Mouse (Mus musculus) adrenal gland, adult (tissue): Measurements from ENCODE around the gene Rgl2.

Experiments used
- DNase-seq, 2 experiments: peaks; one replicate each; pipeline ENCODE4 v3.0.0; 2022 to 2023; ENCODE audit warnings: low spot score in 1 of 2; ENCODE audit not compliant: inconsistent age in 2 of 2

Gene Rgl2

DNA sequence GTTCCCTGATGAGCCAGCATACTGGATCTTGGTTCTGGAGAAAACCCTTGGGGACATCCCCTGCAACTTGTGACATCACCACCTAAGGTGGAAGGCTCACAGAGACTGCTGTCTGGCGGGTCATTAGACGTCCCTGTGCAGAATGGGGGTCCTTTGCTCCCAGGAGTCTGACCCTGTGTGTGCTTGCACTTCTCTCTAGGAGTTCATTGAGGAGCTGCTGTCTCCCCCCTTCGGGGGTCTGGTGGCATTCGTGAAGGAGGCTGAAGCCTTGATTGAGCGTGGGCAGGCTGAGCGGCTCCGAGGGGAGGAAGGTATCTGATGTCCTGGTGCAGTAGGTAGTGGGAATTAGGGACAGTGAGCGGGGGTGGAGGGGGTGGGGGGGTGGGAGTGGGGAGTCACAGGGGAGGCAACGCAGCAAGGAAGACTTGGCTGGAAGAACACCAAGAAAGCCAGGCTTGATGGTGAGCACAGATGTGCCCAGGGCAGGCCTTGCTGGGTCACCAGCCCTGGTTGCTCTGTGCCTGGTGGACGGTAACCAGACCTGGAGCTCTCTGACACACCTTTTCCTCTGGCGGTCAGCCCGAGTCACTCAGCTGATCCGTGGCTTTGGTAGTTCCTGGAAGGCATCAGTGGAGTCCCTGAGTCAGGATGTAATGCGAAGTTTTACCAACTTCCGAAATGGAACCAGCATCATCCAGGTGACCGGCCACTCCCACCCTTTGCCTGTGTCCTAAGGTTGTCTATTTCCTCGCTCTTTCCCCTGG, 35.9 kb downstream of the Rgl2 start:
- DNase-seq = peak in 1 of 2 experiments; percentile 33

DNA sequence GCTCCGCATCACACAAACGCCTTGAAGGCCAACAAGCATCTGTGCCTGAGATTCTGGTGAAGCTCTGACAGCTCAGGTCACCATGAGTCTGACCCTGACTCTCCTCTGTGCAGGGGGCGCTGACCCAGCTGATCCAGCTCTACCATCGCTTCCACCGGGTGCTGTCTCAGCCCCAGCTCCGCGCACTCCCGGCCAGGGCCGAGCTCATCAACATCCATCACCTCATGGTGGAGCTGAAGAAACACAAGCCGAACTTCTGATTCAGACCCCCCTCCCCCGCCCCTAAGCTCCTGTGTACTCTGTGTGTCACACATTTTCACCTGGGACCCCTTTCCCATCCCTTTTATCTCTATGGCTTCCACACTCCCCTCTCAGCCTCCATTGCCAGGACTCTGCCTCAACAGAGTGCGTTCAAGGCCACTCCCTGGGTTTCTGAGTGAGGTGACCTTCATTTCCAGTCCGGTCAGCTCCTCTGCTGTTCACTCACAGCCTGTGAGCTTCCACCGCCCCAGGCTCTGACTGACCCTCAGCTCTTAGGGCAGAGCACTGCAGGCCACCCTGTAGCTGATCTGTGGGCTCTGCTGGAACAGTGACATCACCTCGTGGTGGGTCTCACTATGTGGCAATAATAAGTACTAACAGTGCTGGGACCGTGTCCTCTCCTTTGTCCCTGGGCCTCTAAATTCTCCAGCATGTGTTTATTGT, 36.7 kb downstream of the Rgl2 start:
- DNase-seq = peak; percentile 74 to 82

DNA sequence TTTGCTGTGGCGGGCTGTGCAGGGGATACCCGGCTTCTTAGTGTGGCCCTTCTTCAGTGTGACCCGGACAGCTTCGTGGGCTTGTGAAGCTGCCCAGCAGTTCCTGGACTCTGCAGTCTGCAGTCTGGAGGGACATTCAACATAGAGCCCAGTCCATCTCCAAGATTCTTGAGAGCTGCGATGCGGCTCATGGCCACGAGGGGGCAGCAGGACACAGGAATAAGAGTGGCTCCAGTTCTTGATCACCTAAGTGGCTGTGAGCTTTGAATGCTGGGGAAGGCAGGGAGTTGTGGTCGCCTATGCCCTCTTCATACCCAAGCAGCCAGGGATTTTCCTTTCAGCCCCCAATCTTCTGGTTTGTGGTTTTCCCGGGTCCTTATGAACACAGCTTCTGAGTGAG, 39.1 kb downstream of the Rgl2 start:
- peak; percentile 72 to 92 for DNase-seq

DNA sequence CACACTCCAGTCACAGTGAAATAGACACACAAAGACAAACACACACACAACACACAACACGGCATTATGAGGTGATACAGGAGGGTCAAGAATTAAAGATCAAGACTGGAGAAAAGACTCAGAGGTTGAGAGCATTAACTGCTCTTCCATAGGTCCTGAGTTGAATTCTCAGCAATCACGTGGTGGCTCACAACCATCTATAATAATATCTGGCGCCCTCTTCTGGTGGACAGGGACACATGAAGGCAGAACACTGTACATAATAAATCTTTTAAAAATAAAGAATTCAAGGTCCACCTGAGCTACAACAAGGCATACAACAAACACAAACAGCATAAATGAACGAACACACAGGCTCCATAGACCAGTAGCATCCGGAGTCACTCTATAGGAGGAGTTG, 39.6 kb downstream of the Rgl2 start:
- DNase-seq = peak in 1 of 2 experiments; percentile 67

DNA sequence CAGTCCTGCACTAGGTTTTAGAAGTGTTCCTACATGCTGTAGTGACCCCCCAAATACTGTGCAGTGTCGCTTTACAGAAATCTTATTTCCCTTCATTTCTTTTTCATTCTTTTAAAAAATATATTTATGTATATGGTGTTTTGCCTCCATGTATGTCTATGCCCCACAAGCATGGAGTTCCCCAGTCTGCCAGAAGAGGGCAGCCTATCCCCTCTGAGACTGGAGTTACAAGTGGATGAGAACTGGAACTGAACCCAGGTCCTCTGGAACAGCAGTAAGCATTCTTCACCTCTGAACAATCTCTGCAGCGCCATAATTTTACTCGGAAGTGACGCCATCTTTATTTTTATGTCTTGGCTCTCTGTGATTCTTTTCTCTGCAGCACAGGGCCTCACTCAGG, 40.1 kb downstream of the Rgl2 start:
- DNase-seq = no peak

DNA sequence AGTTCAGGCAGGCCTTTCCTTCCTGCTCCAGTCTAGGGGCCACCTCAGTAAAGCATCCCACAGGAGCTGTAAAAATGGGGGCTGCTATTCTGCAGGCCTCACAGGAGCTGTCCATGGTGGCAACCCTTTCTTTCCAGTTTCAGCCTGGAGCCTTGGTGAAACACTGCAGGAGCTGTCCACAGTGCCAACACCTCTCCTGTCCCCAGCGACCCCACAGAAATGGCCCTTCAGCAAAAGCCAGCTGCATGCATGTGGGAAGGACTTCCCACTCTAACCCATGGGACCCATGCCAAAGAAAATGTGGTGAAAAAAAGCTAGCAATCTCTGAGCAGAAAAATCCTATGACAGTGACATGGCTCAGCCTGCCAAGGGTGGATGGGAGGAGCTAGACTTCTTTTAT, 43.3 kb downstream of the Rgl2 start:
- DNase-seq = peak in 1 of 2 experiments; percentile 38

DNA sequence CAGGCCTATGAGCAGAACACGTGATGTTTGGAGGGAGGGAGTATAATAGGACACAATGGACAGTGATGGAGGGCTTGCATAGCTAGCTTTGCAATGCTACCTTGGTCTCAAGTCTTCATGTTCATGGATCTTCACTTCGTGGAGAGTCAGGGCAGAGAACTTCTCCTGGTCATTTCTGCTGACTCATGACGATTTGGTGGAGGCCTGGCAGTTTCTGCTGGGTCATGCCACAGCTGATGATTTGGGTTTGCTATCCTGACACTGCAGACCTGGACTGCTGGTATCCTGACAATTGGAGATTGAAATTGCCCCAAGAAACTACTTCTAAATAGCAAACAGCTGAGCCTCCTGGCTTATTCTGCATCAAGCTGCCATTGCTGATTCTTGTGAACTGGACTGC, 44.2 kb downstream of the Rgl2 start:
- DNase-seq = no peak

DNA sequence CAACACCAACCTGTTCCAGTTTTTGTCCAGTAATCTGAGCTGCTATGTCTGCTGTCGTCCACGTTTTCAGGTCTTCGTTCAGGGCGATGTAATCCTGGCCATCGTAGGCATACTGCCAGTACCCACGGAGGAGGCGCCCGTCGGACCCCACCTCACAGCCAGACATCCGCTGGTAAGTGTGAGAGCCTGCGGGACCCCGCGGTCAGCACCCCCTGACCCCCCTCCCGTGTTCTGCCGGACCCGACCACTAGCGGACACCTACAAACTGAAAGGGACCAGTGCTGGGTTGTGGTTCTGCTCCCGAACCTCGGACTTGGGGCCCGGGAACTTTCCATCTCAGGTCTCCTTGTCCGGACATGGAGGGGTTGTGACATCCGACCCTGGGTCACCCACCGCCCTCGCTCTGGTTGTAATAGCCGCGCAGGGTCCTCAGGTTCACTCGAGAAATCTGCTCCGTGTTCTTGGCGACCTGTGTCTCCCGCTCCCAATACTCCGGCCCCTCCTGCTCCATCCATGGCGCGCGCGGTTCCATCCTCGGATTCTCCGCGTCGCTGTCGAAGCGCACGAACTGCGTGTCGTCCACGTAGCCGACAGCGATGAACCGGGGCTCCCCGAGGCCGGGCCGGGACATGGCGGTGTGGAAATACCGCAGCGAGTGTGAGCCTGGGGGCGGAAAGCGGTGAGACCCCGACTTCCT, 48.7 kb downstream of the Rgl2 start:
- peak in 1 of 2 experiments; percentile 24 for DNase-seq

DNA sequence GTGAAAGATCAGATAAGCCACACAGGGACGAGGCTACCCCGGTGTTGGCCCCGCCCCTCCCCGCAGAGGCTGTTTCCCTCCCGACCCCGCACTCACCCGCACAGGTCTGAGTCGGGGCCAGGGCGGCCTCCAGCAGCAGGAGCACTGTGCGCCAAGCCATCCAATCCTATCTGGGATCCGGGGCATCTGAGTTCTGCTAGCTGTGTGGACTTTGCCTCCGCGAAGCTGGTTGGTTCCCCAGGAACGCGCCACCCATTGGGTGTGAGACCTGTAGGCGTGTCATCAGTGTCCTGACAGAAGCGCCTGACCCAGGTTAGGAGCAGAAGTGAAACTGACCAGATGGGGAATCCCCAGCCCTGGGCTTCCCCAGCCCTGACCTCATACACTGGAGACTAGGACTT, 49.3 kb downstream of the Rgl2 start:
- DNase-seq = peak; percentile 91 to 95

DNA sequence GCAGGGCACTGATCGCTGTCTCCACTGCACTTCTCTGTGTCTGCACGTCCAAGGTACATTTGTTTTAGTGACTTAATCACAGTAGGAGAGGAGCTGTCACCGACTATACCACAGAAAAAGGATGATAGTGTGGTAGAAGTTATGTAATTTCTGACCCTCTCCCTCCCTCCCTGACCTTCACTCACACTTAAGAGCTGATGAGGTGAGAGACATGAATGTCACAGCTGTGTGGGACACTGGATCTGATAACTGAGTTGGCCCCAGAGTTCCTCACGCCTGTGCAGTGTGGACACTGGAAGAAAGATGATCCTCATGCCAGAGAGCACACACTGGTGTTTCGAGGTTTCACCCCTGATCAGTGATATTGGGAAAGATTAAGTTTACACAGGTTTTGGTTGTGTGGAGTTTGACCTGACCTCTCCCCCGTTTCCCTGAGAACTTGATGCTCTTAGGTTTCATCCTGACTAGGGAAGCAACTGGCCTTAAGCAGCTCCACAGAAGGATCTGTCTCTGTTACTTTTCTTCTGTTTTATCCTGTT, 50.2 kb downstream of the Rgl2 start:
- DNase-seq = peak in 1 of 2 experiments; percentile 23

DNA sequence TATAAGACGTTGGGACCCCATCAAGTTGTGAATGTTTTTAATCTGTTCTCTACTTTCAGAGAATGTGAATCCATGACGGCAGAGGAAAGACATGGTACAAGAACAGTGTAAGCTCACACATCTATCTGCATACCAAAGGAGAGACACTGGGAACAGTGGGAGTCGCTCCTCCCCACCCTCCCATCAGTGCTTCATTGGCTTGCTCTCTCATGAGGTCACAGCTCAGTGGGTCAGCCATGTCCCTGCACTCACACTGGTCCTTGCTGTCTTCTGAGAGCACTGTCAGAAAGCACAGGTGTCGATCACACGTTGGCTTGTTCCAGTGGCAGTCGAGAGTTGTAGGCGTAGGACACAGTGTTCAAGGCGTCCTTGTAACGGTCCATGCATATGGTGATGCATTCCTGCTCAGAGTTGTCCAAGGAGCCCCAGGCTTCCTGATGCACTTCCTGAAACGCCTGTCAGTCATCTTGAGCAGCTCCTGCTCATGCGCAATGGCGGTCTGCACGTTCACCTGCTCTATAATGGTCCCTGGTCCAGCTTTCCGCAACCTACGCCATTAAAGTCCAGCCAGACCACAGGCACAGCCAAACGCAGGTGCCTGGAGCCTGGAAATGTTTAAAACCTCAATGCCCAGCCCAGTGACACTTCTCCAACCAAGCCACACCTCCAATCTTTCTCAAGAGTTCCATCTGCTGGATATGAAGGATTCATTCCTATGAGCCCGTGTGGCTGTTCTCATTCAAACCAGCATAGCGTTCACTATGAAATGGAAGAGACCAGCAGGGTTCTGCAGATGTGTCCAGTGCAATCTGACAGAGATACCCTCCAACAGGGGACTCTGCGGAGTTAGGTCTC, 51.1 kb downstream of the Rgl2 start:
- peak in 1 of 2 experiments; percentile 28 for DNase-seq

DNA sequence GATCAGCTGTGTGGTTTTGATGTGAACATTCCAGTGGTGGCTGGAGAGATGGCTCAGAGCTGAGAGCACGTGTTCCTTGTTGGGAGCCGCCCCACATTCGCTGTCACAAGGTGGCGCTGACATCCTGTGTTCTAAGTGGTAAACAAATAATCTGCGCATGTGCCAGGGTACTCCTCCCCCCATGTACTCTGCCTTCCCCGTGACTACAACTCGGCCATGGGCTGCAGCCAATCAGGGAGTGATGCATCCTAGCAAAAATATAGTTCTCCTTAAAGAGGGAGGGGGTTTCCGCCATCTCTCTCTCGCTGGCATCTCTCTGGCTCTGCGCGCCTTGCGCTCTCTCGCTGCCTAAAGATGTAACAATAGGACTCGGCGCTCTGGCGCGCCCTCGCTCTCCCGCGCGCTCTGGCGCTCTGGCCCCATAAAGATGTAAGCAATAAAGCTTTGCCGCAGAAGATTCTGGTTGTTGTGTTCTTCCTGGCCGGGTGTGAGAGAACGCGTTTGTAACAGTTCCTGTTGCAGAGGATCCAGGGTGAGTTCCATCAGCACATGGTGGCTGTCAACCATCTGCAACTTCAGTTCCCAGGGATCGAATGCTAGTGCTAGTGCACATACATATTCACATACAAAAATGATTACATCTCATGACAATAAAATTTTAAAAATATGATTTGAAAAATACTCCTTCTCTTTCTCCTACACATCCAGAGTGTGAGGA, 52.0 kb downstream of the Rgl2 start:
- peak; percentile 89 to 95 for DNase-seq

DNA sequence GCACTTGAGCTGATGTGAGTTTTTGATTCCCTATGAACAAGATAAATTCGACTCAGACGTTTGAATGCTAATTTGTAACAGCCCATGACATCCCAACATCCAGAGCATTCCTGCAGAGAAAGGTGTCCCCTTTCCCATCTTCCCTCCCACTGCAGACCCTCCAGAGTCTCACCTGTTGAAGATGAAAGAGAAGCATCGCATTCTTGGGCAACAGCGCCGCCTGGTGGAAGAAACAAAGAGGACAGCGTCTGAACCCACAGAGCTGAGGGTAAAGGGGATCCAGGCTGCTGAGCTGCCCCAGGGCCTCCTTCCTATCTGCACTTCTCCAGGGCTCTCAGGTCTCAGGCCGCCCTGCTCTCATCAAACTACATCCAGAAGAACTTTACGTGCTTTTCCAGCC, 52.8 kb downstream of the Rgl2 start:
- peak; percentile 51 to 86 for DNase-seq
